Mouse (Mus musculus): ENCODE results near the gene Emc7. TPM values are rescaled to one million over a fixed set of nuclear protein-coding genes. Genes with fewer than 3 reads are reported as not detected.

Gene Emc7
- total RNA-seq, 1 experiment from 2014 or later, result 9.9 TPM

DNA sequence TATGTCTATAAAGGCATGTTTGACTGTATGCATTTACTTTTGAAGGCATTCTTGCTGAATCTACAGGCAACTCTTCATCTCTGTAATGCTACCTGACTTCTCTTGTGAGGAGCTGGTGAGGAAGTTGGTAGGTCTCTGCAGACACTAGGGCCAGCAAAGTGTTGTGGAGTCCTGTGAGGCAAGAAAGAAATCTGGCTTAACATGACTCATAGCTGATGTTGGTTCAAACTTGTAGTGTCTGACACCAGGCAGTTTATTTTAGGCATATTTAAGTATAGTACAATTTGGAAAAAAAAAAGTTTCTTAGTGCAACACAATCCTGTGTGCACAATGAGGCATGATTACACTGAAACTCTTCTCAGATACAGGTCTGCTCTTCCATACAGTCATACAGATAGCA lies 14.7 kb downstream of the Emc7 start:
- ATAC-seq (replicated peaks in 1 of 2; ENCODE audit: insufficient read depth in 1 of 2, low FRiP score in 2 of 2, low TSS enrichment in 1 of 2, low read depth in 1 of 2, poor library complexity in 2 of 2, severe bottlenecking in 2 of 2), result no peak

GRCm38 (mm10) chr2:112470961-112471381 lies 16.2 kb downstream of the Emc7 start:
- ATAC-seq (replicated peaks in 1 of 2; ENCODE audit: insufficient read depth in 1 of 2, low FRiP score in 2 of 2, low TSS enrichment in 1 of 2, low read depth in 1 of 2, poor library complexity in 2 of 2, severe bottlenecking in 2 of 2), result no peak

- ATAC-seq (replicated peaks in 1 of 2; ENCODE audit: insufficient read depth in 1 of 2, low FRiP score in 2 of 2, low TSS enrichment in 1 of 2, low read depth in 1 of 2, poor library complexity in 2 of 2, severe bottlenecking in 2 of 2), result no peak
Observed at GRCm38 (mm10) chr2:112472076-112472475, 17.3 kb downstream of the Emc7 start.

GRCm38 (mm10) chr2:112474997-112475724 lies 20.4 kb downstream of the Emc7 start:
- no peak for ATAC-seq (replicated peaks in 1 of 2; ENCODE audit: insufficient read depth in 1 of 2, low FRiP score in 2 of 2, low TSS enrichment in 1 of 2, low read depth in 1 of 2, poor library complexity in 2 of 2, severe bottlenecking in 2 of 2)

DNA sequence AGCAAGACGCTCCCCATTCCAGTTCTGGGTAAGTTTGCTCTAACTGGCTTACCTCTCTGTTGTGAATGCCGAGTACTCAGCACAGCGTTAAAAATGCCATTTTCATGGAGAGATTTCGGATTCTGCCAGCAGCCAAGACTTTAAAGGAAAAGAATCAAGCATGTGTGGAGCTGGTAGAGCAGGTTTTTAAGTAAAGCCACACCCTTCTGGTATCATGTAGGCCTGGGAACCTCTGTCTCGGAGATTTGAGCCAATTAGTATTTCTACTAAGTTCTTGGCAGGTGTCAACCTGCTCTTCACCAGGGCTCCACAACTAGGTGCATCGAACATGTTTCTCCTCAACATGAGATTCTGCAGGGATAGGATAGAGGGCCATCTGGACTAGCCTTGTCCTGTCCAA lies 21.8 kb downstream of the Emc7 start:
- ATAC-seq (replicated peaks in 1 of 2; ENCODE audit: insufficient read depth in 1 of 2, low FRiP score in 2 of 2, low TSS enrichment in 1 of 2, low read depth in 1 of 2, poor library complexity in 2 of 2, severe bottlenecking in 2 of 2), result no peak

GRCm38 (mm10) chr2:112480669-112481068 lies 25.9 kb downstream of the Emc7 start, which contains the start of gene Chrm5:
TSS of gene Chrm5 (minus strand) at chr2:112480769.
- no peak for ATAC-seq (replicated peaks in 1 of 2; ENCODE audit: insufficient read depth in 1 of 2, low FRiP score in 2 of 2, low TSS enrichment in 1 of 2, low read depth in 1 of 2, poor library complexity in 2 of 2, severe bottlenecking in 2 of 2)

- peak; percentile 39 to 73; a peak in 2 of 4 replicates for ATAC-seq (replicated peaks in 1 of 2; ENCODE audit: insufficient read depth in 1 of 2, low FRiP score in 2 of 2, low TSS enrichment in 1 of 2, low read depth in 1 of 2, poor library complexity in 2 of 2, severe bottlenecking in 2 of 2)
Observed at GRCm38 (mm10) chr2:112481564-112481963, 26.8 kb downstream of the Emc7 start.

- ATAC-seq (replicated peaks in 1 of 2; ENCODE audit: insufficient read depth in 1 of 2, low FRiP score in 2 of 2, low TSS enrichment in 1 of 2, low read depth in 1 of 2, poor library complexity in 2 of 2, severe bottlenecking in 2 of 2), result no peak
Observed at GRCm38 (mm10) chr2:112482533-112483333, 27.9 kb downstream of the Emc7 start.

DNA sequence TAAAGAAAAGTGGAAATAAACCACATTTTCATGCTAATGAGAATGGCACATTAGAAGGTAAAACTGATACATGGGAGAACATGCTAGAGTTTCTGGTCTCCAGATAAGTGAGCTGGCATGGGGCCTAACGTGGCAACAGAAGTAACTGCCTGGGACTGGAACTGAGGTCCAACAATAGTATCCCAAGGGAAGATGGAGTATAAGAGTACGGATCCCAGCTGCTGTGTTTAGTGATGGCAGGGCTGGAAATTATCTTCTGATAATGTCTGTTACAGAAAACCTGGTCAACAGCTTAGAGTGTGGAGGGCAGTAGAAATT lies 28.5 kb downstream of the Emc7 start:
- ATAC-seq (replicated peaks in 1 of 2; ENCODE audit: insufficient read depth in 1 of 2, low FRiP score in 2 of 2, low TSS enrichment in 1 of 2, low read depth in 1 of 2, poor library complexity in 2 of 2, severe bottlenecking in 2 of 2), result no peak

DNA sequence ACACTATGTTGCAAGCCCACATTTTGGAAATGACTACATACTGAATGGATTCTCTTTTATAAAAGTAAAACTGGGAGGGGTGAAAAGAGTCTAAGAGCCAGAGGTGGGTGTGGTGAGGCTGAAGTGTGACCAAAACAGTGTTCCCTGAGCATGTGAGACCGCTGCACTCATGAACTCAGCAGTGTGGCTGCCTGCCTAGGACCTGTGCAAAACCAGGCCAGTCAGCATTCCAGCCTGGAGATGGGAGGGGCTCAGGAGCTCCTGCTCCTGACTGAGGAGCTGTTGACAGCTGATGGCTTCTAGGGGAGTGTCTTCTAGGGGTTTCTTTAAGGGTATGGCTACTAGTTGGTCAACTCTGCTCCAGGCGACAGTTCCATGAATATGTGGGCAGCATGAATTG lies 30.1 kb downstream of the Emc7 start:
- no peak for ATAC-seq (replicated peaks in 1 of 2; ENCODE audit: insufficient read depth in 1 of 2, low FRiP score in 2 of 2, low TSS enrichment in 1 of 2, low read depth in 1 of 2, poor library complexity in 2 of 2, severe bottlenecking in 2 of 2)

GRCm38 (mm10) chr2:112490483-112491196 lies 35.8 kb downstream of the Emc7 start:
- ATAC-seq (replicated peaks in 1 of 2; ENCODE audit: insufficient read depth in 1 of 2, low FRiP score in 2 of 2, low TSS enrichment in 1 of 2, low read depth in 1 of 2, poor library complexity in 2 of 2, severe bottlenecking in 2 of 2), result no peak

DNA sequence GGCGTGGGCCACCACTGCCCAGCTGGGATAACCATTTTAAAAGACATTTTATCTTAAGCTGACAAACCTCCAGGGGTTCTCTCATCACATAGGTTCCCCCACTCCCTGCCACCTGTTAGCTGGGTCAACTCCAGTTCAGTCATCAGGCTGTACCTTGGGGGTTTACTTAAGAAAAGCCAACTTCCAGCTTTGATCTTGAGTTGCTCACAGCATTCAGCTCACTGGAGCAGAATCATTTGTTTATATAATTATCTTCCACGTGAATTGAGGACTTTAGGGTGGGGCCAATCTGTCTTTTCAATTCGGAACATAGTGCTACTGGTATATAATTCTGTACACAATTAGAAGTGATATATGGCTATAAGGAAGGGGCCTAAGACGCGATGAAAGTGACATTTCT lies 36.8 kb downstream of the Emc7 start:
- no peak for ATAC-seq (replicated peaks in 1 of 2; ENCODE audit: insufficient read depth in 1 of 2, low FRiP score in 2 of 2, low TSS enrichment in 1 of 2, low read depth in 1 of 2, poor library complexity in 2 of 2, severe bottlenecking in 2 of 2)

GRCm38 (mm10) chr2:112492431-112492855 lies 37.6 kb downstream of the Emc7 start:
- ATAC-seq (replicated peaks in 1 of 2; ENCODE audit: insufficient read depth in 1 of 2, low FRiP score in 2 of 2, low TSS enrichment in 1 of 2, low read depth in 1 of 2, poor library complexity in 2 of 2, severe bottlenecking in 2 of 2), result no peak; a peak in 1 of 4 replicates

DNA sequence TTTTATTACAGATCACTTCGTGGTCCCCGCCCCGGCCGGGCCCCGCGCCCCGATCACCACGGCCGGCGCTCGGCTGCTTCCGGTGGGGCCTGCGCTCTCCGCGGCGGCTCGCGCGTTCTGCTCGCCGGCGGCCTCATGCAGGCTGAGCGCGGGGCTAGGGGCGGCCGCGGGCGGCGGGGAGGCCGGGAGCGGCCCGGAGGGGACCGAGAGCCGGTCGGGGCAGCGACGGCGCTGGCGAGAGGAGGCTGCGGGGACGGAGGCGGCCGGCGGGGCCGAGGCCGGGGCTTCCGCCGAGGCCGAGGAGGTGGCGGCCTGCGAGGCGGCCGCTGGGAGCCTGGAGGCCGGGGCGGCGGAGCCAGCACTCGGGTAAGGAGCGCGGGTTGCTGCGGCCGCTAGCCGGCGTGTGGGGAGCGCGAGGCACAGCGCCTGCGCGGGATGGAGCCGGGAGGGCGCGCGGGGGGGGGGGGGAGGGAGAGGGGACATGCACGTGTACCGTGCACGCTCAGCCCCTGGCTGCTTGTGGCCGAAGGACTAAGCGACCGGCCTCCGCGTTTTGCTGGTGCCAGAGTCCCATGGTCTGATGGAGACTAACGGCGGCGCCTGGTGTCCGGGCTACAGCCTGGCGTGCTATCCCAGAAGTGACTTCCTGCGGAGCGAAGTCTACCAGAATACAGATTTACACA lies 38.2 kb downstream of the Emc7 start, which contains the start of gene Aven:
Gene Aven, plus strand, starts transcription at position 109 of the 683 bp plus-strand sequence.
- ATAC-seq (replicated peaks in 1 of 2; ENCODE audit: insufficient read depth in 1 of 2, low FRiP score in 2 of 2, low TSS enrichment in 1 of 2, low read depth in 1 of 2, poor library complexity in 2 of 2, severe bottlenecking in 2 of 2), result peak; percentile 65 to 72

DNA sequence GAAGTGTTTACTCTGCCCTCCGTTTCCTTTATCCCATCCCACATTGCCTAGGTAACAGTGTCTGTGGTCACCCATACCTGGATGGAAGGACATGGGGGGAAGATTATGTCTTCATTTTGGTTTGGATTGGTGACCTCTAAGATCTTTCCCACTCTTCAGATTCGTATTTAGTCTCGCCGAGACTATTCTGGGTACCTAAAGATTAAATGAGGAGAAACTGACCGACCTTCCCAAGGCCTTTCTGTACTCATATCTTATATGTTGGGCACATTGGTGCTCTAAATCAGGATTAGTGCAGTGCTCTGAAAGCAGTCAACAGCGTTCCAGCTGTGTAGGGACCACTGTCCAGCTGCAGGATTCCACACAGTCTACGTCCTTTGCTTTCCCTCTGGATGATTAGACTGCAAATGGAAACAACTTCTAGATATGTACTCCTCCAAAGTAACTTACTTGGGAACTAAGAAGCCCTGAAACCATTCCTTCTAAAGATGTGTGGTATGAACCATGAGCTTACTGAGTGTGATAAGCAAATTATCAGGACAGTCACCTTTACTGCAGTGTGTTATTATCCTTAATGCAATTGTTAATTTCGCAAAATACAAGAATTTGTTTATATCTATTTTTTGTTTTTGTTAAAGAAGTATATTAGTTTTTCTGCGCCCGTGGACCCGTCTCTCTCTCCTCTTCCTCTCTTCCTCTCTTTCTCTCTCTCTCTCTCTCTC lies 38.9 kb downstream of the Emc7 start:
- ATAC-seq (replicated peaks in 1 of 2; ENCODE audit: insufficient read depth in 1 of 2, low FRiP score in 2 of 2, low TSS enrichment in 1 of 2, low read depth in 1 of 2, poor library complexity in 2 of 2, severe bottlenecking in 2 of 2), result peak; percentile 9 to 23; a peak in 2 of 4 replicates

DNA sequence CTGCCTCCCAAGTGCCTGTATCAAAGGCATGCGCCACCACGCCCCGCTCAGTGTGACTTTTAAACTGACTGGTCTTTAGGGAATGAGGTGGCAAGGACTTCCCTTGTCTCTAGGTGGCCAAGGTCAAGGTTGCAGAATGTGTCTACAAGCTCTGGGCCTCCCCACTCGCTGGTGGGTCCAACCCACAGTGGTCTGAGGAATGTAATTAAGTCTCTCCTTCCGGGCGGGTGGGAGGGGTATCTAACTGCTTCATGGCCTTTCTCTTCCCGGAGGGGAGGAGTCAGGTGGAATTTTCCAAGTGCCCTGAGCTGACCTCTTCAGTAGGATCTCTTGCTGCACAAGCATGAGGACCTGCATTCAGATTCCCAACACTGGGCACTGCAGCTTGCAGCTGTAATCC lies 43.1 kb downstream of the Emc7 start:
- ATAC-seq (replicated peaks in 1 of 2; ENCODE audit: insufficient read depth in 1 of 2, low FRiP score in 2 of 2, low TSS enrichment in 1 of 2, low read depth in 1 of 2, poor library complexity in 2 of 2, severe bottlenecking in 2 of 2), result no peak

- peak; percentile 99 to 100 for ATAC-seq (replicated peaks in 1 of 2; ENCODE audit: insufficient read depth in 1 of 2, low FRiP score in 2 of 2, low TSS enrichment in 1 of 2, low read depth in 1 of 2, poor library complexity in 2 of 2, severe bottlenecking in 2 of 2)
Observed at GRCm38 (mm10) chr2:112501209-112501608, 46.4 kb downstream of the Emc7 start.

Measured in hematopoietic stem cell, adult 5-6 weeks (primary cell).